Mouse (Mus musculus) bone marrow, adult 2 months (tissue): ENCODE measurements around the gene Gm4894. TPM values are rescaled to one million over a fixed set of nuclear protein-coding genes. Genes with fewer than 3 reads are reported as not detected.

Source experiments
- H3K27ac ChIP-seq: fragments of 200-500 bp; 2 replicates; pipeline ENCODE4 v1.5.1; 2012; ENCODE audit warnings: low read depth, mild to moderate bottlenecking, control low read depth, inconsistent platforms, low read length; ENCODE audit not compliant: control insufficient read depth, poor library complexity, insufficient read depth
- H3K4me1 ChIP-seq: fragments of 200-500 bp; 2 replicates; pipeline ENCODE4 v1.6.1; 2011; ENCODE audit warnings: low read length; ENCODE audit not compliant: control insufficient read depth, insufficient read depth
- H3K4me3 ChIP-seq: fragments of 200-500 bp; replicated peaks from 2 replicates; pipeline ENCODE3; 2011; ENCODE audit warnings: mild to moderate bottlenecking, low read depth, low read length, control low read depth; ENCODE audit not compliant: control insufficient read depth
- CTCF ChIP-seq: fragments of 200-500 bp; IDR thresholded peaks from 2 replicates; pipeline ENCODE4 v1.5.1; 2011; ENCODE audit warnings: low read length, control low read depth; ENCODE audit not compliant: control insufficient read depth, insufficient read depth
- POLR2A ChIP-seq: fragments of 200-500 bp; IDR thresholded peaks from 2 replicates; pipeline ENCODE4 v1.6.1; 2011; ENCODE audit warnings: low read depth, mild to moderate bottlenecking, control low read depth, low read length, borderline replicate concordance; ENCODE audit not compliant: control insufficient read depth
- WGBS: fragments of 180-500 bp; shearing (Covaris S2); methylation state at CpG from one replicate; pipeline ENCODE4 v1.1.7; 2018; 5-methylcytosine and 5-hydroxymethylcytosine counted together
- polyA plus RNA-seq: library from polyadenylated mRNA; stranded (reverse); fragments of >200 nt; gene quantifications from 2 replicates; pipeline ENCODE4 v1.2.4, GENCODE M21; 2011; ENCODE audit warnings: low replicate concordance; ENCODE audit not compliant: missing spikeins, insufficient read depth, insufficient read length

Gene Gm4894
- not detected in 2 replicates for polyA plus RNA-seq

DNA sequence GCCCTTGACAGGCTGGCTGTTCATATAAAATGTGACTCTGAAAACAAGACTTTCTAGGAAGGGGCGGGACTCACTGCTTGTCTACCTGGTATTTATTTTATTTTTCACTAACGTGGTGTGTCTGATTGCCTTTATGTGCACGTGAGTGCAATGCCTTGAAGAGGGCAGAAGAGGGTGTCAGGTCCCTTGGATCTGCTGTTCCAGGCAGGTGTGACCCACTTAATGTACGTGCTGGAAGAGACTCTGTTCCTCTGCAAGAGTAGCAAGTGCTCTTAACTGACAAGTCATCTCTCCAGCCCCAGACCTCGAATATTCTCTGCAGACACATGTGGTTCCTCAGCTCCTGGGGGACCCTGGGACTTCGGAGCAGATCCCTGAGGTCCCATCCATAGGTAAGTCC lies at the start of gene Gm4894:
Gene Gm4894, plus strand, starts transcription at position 301 of the 400 bp plus-strand sequence.
- no peaks in the 10 kb centered on the region for H3K4me1 ChIP-seq
- no peak within 1 kb of the TSS for H3K27ac ChIP-seq
- 65% methylated on average over 6 of the region's 6 CpGs for WGBS

DNA sequence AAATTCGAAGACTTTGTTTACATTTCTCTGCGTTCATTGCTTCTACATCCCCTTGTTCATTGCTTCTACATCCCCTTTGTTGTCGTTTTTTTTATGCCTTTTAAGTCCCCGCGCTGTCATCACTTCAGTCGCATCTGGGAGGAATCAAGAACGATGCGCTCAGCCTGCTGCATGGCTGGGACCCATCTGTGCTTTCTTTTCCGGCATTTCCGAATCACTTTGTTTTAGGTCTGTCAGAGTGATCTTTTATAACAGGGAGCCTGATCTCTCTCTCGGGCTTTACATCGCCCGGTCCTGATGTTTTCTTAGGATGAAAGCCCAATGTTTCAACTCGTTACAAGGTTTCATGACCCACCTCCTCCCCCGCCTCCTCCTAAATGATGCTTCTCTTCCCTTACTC lies 44.0 kb upstream of the Gm4894 start:
- no peak overlapping the region for H3K4me3 ChIP-seq
- no peak for TF ChIP-seq POLR2A
- TF ChIP-seq CTCF, result no peak
- no peaks in the 10 kb centered on the region for H3K4me1 ChIP-seq
- H3K27ac ChIP-seq, result no peak overlapping the region
- 47% methylated on average over 15 of the region's 15 CpGs for WGBS

More for the DNA sequence above, at the start of gene Gm4894:
- H3K4me3 ChIP-seq, result no peak within 1 kb of the TSS
- no peak for TF ChIP-seq POLR2A
- no peak for TF ChIP-seq CTCF

DNA sequence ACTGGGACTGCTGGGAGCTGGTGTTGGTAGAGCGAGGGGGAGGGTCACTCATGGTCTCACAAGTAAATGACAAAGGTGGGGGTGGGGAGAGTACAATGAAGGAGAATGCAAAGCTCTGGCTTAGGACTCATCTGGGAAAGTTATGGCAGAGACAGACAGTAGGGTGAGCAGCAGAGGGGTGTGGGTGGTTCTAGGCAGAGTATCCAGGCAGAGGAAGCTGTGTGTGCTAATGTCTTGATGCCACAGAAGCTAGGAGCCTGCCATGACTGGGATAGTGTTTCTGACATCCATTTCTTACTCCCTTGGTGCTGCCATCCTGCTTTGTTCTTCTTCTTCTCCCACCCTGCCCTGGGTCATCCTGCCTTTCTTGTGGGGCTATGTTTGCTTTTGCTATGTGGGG lies 38.8 kb upstream of the Gm4894 start:
- no peaks in the 10 kb centered on the region for H3K4me1 ChIP-seq
- no peak for TF ChIP-seq CTCF
- no peak for TF ChIP-seq POLR2A
- 63% methylated on average over 1 of the region's 1 CpGs for WGBS

DNA sequence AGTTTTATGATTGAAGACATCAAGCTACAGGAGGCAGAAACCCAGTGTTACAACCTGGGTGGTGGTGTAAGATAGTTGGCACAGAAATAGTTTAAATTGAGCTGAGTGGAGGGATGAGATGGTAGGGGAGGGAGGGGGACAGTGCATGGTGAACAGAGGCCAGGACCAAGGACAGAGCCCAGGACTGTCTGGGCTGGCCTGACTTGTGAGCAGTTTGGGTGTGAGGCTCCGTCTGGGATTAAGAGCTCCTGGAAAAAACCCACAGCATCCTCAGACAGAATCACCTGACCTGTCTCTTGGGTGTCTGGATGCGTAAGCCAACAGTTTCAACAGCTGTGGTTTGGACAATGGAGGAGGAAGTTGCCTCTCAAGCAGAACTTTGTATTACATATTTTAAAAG lies 35.6 kb upstream of the Gm4894 start:
- TF ChIP-seq POLR2A (no peak), CTCF (no peak)
- no peak overlapping the region for H3K4me3 ChIP-seq
- 24% methylated on average over 2 of the region's 2 CpGs for WGBS
- H3K4me1 ChIP-seq, result no peaks in the 10 kb centered on the region
- H3K27ac ChIP-seq, result no peak overlapping the region

More for the DNA sequence above, 38.8 kb upstream of the Gm4894 start:
- no peak overlapping the region for H3K4me3 ChIP-seq
- H3K27ac ChIP-seq, result no peak overlapping the region

DNA sequence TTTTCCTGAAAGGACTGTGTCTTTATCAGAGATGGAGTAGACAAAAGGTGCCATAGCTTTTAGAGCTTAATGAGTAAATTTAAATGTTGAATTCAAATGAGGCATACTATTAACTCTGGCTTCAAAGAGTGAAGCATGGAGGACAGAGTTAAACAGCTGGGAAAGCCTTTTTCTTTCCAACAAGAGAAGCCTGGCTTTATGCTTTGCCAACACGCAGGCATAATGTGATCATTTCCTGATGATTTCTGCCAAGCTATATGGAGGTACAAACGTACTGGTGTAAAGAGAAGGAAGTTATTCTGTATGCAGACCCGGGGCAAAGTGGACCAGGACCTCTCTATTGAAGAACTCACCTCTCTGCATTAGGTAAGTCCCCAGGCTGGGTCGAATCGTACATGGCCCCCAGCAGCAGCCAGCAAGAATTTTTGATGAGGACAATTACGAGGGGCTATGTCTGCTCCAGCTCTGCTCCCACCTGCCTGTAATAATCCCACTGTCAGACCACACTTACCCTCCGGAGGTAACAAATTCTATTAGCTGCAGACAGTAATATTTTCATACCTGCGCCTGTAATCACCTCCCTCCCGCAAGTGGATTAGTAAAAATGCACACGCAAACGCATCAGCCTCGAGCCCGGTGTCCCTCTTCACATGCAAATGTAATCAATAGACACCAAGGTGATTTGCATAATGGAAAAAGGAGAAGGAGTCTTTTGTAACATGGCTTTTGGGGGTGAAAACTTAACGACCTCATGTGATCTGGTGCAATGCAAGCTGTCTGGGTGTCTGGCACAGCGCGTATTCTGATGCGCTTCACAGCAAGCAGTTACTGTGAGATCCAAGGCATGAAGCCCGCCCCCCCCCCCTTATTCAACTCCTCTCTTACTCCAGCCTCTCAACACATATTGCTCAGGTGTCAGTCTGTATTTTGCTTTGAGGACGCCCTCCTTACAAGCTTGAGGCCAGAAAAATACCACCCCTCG lies 32.4 kb upstream of the Gm4894 start:
- 73% methylated on average over 20 of the region's 20 CpGs for WGBS
- no peak overlapping the region for H3K4me3 ChIP-seq
- no peak for TF ChIP-seq CTCF
- TF ChIP-seq POLR2A, result no peak

DNA sequence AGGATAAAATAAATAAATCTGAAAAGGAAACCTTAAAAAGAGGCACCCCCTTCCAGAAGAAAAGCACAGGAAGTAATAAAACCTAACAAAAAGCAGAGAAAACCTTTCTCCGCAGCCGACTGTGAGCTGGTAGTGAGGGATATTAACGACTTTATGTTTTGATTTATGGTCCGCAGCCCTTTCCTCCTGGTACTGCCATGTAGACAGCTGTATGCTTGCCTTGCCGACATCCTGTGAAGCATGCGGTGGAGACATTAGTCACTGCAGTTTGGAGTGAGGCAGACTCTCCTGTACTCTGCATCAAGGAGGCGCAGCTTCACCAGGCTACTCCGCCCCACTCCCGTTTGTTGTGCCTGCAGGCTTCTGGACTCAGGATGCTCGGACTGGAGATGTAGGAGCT lies 25.8 kb upstream of the Gm4894 start:
- WGBS, result 38% methylated on average over 10 of the region's 10 CpGs
- no peak overlapping the region for H3K4me3 ChIP-seq
- no peaks in the 10 kb centered on the region for H3K4me1 ChIP-seq
- TF ChIP-seq POLR2A (no peak), CTCF (no peak)
- H3K27ac ChIP-seq, result no peak overlapping the region

More for the DNA sequence above, 32.4 kb upstream of the Gm4894 start:
- no peaks in the 10 kb centered on the region for H3K4me1 ChIP-seq
- H3K27ac ChIP-seq, result no peak overlapping the region

DNA sequence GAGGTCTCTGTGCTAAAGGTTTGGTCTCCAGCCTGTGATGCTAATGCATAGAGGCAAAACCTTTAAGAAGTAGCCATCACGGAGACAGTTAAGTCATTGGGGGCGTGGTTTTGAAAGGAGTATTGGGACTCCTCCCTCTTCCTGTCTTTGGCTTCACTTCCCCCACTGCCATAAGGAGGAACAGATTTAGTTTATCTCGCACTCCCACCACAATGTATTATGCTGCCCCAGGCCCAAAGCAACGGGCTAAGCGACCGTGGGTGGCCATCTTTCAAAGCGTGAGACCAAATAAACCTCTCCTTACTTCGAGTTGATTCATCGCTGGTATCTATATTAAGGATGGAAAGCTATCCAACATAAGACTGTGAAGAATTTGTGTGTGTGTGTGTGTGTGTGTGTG lies 22.9 kb upstream of the Gm4894 start:
- Histone ChIP-seq H3K4me1 (no peaks in the 10 kb centered on the region), H3K27ac (no peak overlapping the region), H3K4me3 (no peak overlapping the region)
- WGBS, result 46% methylated on average over 9 of the region's 9 CpGs
- TF ChIP-seq CTCF (no peak), POLR2A (no peak)

DNA sequence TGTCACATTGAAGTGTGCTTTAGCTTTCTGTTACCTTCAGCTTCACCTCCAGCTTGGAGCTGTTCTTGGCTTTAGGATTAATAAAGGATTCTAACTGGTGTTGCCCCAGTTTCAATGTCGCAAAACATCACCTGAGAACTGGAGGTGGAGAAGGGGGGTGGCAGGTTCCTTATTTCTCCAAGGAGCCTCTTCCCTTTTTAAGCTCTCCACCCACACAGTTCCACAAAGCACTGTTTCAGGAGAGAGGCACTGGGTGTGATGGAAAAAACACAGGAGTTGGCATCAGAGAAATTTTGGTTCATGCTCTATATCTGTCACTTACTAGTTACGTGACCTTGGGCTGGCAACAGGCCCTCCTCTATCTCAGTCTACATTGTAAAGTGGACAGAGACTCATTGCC lies 21.3 kb upstream of the Gm4894 start:
- no peaks in the 10 kb centered on the region for H3K4me1 ChIP-seq
- WGBS, result 63% methylated on average over 2 of the region's 2 CpGs
- TF ChIP-seq POLR2A (no peak), CTCF (no peak)
- no peak overlapping the region for H3K4me3 ChIP-seq
- no peak overlapping the region for H3K27ac ChIP-seq

DNA sequence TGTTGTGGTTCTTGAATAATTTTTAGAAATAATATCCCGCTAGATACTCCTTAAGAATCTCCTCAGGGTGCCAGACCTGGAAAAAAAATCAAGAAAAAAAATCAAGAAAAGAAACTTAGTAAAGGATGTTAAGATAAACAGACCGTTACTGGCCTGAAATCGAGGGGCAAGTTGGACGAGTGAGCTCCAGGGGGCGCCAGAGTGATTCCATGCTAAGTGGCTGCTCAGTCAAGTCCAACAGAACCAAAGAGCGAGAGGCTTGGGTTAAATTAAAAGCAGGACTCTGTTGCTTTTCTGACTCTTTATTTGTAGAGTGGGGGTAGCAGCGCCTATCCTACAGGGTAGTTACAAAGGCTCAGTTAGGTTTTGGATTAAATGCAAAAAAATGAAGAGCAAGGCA lies 3.5 kb upstream of the Gm4894 start:
- no peak overlapping the region for H3K27ac ChIP-seq
- WGBS, result 20% methylated on average over 7 of the region's 7 CpGs
- TF ChIP-seq POLR2A (no peak), CTCF (peak; percentile 43; the same call in 1 of the 2 replicates)

More for the DNA sequence above, 3.5 kb upstream of the Gm4894 start:
- H3K4me1 ChIP-seq, result no peaks in the 10 kb centered on the region
- H3K4me3 ChIP-seq, result no peak overlapping the region
